Mouse (Mus musculus): ENCODE data around the gene Btrc. TPM values are rescaled to one million over a fixed set of nuclear protein-coding genes. Genes with fewer than 3 reads are reported as not detected.
A peak's percentile ranks its signal among the peaks of the same experiment; 100 is the strongest.

The Btrc gene
- polyA plus RNA-seq, 1 experiment = 55.6 TPM

GRCm38 (mm10) chr19:45530200-45530995 lies 166.9 kb downstream of the Btrc start:
- H3K4me1 ChIP-seq (ENCODE audit: control insufficient read depth, insufficient read depth, low read length) = no peaks in the 10 kb centered on the region
- TF ChIP-seq POLR2A (IDR thresholded peaks at IDR 0.05; ENCODE audit: control insufficient read depth, low read depth, low read length) (no peak), CTCF (IDR thresholded peaks at IDR 0.05; ENCODE audit: control insufficient read depth, insufficient read depth, insufficient replicate concordance, low read depth, low read length) (no peak)
- H3K27ac ChIP-seq (ENCODE audit: control insufficient read depth, insufficient read depth, low read depth, low read length) = no peak overlapping the region
- H3K27me3 ChIP-seq (ENCODE audit: control insufficient read depth, insufficient read depth, low read length) = no peaks in the 10 kb centered on the region
- no peaks in the 10 kb centered on the region for H3K36me3 ChIP-seq (ENCODE audit: control insufficient read depth, insufficient read depth, low read length)
- H3K4me3 ChIP-seq (ENCODE audit: control insufficient read depth, low read depth, low read length) = no peak overlapping the region

- Histone ChIP-seq H3K27me3 (ENCODE audit: control insufficient read depth, insufficient read depth, low read length) (no peaks in the 10 kb centered on the region), H3K27ac (ENCODE audit: control insufficient read depth, insufficient read depth, low read depth, low read length) (no peak overlapping the region), H3K4me1 (ENCODE audit: control insufficient read depth, insufficient read depth, low read length) (no peaks in the 10 kb centered on the region), H3K36me3 (ENCODE audit: control insufficient read depth, insufficient read depth, low read length) (no peaks in the 10 kb centered on the region), H3K4me3 (ENCODE audit: control insufficient read depth, low read depth, low read length) (no peak overlapping the region)
- TF ChIP-seq POLR2A (IDR thresholded peaks at IDR 0.05; ENCODE audit: control insufficient read depth, low read depth, low read length) = no peak
- TF ChIP-seq CTCF (IDR thresholded peaks at IDR 0.05; ENCODE audit: control insufficient read depth, insufficient read depth, insufficient replicate concordance, low read depth, low read length) = no peak
These were observed 168.0 kb downstream of the Btrc start for GRCm38 (mm10) chr19:45531554-45531953.

- Histone ChIP-seq H3K4me3 (ENCODE audit: control insufficient read depth, low read depth, low read length) (no peak overlapping the region), H3K36me3 (ENCODE audit: control insufficient read depth, insufficient read depth, low read length) (no peaks in the 10 kb centered on the region), H3K4me1 (ENCODE audit: control insufficient read depth, insufficient read depth, low read length) (no peaks in the 10 kb centered on the region), H3K27me3 (ENCODE audit: control insufficient read depth, insufficient read depth, low read length) (no peaks in the 10 kb centered on the region), H3K27ac (ENCODE audit: control insufficient read depth, insufficient read depth, low read depth, low read length) (no peak overlapping the region)
- TF ChIP-seq POLR2A (IDR thresholded peaks at IDR 0.05; ENCODE audit: control insufficient read depth, low read depth, low read length) (no peak), CTCF (IDR thresholded peaks at IDR 0.05; ENCODE audit: control insufficient read depth, insufficient read depth, insufficient replicate concordance, low read depth, low read length) (no peak)
These were observed 170.1 kb downstream of the Btrc start for GRCm38 (mm10) chr19:45533617-45534016.

- Histone ChIP-seq H3K4me1 (ENCODE audit: control insufficient read depth, insufficient read depth, low read length) (no peaks in the 10 kb centered on the region), H3K27me3 (ENCODE audit: control insufficient read depth, insufficient read depth, low read length) (no peaks in the 10 kb centered on the region), H3K36me3 (ENCODE audit: control insufficient read depth, insufficient read depth, low read length) (no peaks in the 10 kb centered on the region), H3K27ac (ENCODE audit: control insufficient read depth, insufficient read depth, low read depth, low read length) (no peak overlapping the region), H3K4me3 (ENCODE audit: control insufficient read depth, low read depth, low read length) (no peak overlapping the region)
- no peak for TF ChIP-seq CTCF (IDR thresholded peaks at IDR 0.05; ENCODE audit: control insufficient read depth, insufficient read depth, insufficient replicate concordance, low read depth, low read length)
- no peak for TF ChIP-seq POLR2A (IDR thresholded peaks at IDR 0.05; ENCODE audit: control insufficient read depth, low read depth, low read length)
These were observed 171.7 kb downstream of the Btrc start for GRCm38 (mm10) chr19:45535214-45535735.

GRCm38 (mm10) chr19:45535929-45536328 lies 172.4 kb downstream of the Btrc start:
- no peak overlapping the region for H3K27ac ChIP-seq (ENCODE audit: control insufficient read depth, insufficient read depth, low read depth, low read length)
- H3K4me1 ChIP-seq (ENCODE audit: control insufficient read depth, insufficient read depth, low read length) = peaks cover 3% of the 10 kb centered on the region
- H3K4me3 ChIP-seq (ENCODE audit: control insufficient read depth, low read depth, low read length) = no peak overlapping the region
- TF ChIP-seq CTCF (IDR thresholded peaks at IDR 0.05; ENCODE audit: control insufficient read depth, insufficient read depth, insufficient replicate concordance, low read depth, low read length) (no peak), POLR2A (IDR thresholded peaks at IDR 0.05; ENCODE audit: control insufficient read depth, low read depth, low read length) (no peak)
- no peaks in the 10 kb centered on the region for H3K36me3 ChIP-seq (ENCODE audit: control insufficient read depth, insufficient read depth, low read length)
- H3K27me3 ChIP-seq (ENCODE audit: control insufficient read depth, insufficient read depth, low read length) = no peaks in the 10 kb centered on the region

GRCm38 (mm10) chr19:45537505-45537904 lies 174.0 kb downstream of the Btrc start:
- Histone ChIP-seq H3K4me1 (ENCODE audit: control insufficient read depth, insufficient read depth, low read length) (peaks cover 12% of the 10 kb centered on the region), H3K4me3 (ENCODE audit: control insufficient read depth, low read depth, low read length) (no peak overlapping the region), H3K27ac (ENCODE audit: control insufficient read depth, insufficient read depth, low read depth, low read length) (no peak overlapping the region), H3K27me3 (ENCODE audit: control insufficient read depth, insufficient read depth, low read length) (no peaks in the 10 kb centered on the region), H3K36me3 (ENCODE audit: control insufficient read depth, insufficient read depth, low read length) (no peaks in the 10 kb centered on the region)
- TF ChIP-seq POLR2A (IDR thresholded peaks at IDR 0.05; ENCODE audit: control insufficient read depth, low read depth, low read length) = no peak
- TF ChIP-seq CTCF (IDR thresholded peaks at IDR 0.05; ENCODE audit: control insufficient read depth, insufficient read depth, insufficient replicate concordance, low read depth, low read length) = peak; percentile 53; the same call in 1 of the 2 replicates

GRCm38 (mm10) chr19:45540657-45541408 lies 177.3 kb downstream of the Btrc start:
- Histone ChIP-seq H3K4me3 (ENCODE audit: control insufficient read depth, low read depth, low read length) (no peak overlapping the region), H3K4me1 (ENCODE audit: control insufficient read depth, insufficient read depth, low read length) (peaks cover 23% of the 10 kb centered on the region), H3K27me3 (ENCODE audit: control insufficient read depth, insufficient read depth, low read length) (no peaks in the 10 kb centered on the region), H3K27ac (ENCODE audit: control insufficient read depth, insufficient read depth, low read depth, low read length) (no peak overlapping the region), H3K36me3 (ENCODE audit: control insufficient read depth, insufficient read depth, low read length) (no peaks in the 10 kb centered on the region)
- TF ChIP-seq POLR2A (IDR thresholded peaks at IDR 0.05; ENCODE audit: control insufficient read depth, low read depth, low read length) (no peak), CTCF (IDR thresholded peaks at IDR 0.05; ENCODE audit: control insufficient read depth, insufficient read depth, insufficient replicate concordance, low read depth, low read length) (no peak)
